Mouse (Mus musculus): ENCODE measurements around the gene Cachd1.

Gene Cachd1

DNA sequence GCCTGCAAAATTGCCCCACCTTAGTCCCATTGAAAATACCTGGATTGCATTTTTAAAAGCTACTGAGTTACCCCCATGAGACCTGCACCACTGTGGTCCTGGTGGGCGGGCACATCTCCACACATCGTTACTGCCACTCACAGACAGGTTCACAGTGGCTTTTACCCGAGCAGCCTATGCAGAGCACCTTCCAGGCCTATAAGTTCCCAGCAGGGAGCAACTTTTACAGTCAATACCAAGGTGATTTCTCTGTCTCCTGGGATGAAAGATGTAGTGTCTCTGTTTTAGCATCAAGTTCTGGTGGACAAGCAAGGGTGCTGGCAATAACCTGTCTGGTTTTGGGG, 24.9 kb downstream of the Cachd1 start:
- Histone ChIP-seq H3K36me3 (ENCODE audit: insufficient read depth, low read length) (no peaks in the 10 kb centered on the region), H3K27me3 (ENCODE audit: insufficient read depth, low read length) (no peaks in the 10 kb centered on the region), H3K4me3 (replicated peaks; ENCODE audit: low read length) (no peak overlapping the region), H3K4me1 (replicated peaks; ENCODE audit: low read depth, low read length) (peaks cover 60% of the 10 kb centered on the region), H3K9me3 (ENCODE audit: low read length) (no peaks in the 10 kb centered on the region)
- TF ChIP-seq POU5F1 (IDR thresholded peaks at IDR 0.05; ENCODE audit: borderline replicate concordance, low read length) (no peak), NANOG (IDR thresholded peaks at IDR 0.05; ENCODE audit: borderline replicate concordance, low read length) (no peak), CTCF (conservative IDR thresholded peaks at IDR 0.05; ENCODE audit: low read length) (no peak)

DNA sequence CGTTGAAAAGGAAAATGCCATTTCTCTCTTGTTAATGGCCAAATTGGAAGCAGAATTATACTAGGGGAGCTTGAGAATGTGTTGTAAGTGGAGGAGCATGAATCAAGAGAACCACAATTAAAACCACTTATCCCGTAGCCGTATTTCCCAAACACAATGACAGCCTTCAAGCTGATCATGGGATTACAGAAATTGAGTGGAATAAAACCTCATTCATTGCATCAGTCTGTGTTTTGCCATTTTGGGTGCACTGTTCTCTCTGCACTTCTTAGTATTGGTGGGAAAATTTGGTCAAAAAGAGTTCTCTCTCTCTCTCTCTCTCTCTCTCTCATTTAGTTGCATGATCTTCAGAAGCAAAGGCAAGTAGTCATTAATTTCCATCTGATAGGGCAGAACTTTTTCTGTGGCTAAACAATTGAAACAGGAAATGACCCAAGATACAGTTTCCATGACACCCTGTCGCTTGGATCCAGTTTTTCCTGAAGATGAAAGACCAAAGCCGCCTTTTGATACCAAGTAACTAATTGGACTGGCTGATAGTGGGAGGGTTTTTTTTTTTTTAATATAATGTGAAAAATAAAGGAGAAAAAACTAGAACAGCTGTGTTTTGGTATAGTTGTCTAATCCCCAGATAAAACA, 34.7 kb downstream of the Cachd1 start:
- no peak overlapping the region; the same call in 1 of the 2 replicates for H3K4me3 ChIP-seq (replicated peaks; ENCODE audit: low read length)
- H3K27me3 ChIP-seq (ENCODE audit: insufficient read depth, low read length) = no peaks in the 10 kb centered on the region
- no peaks in the 10 kb centered on the region for H3K9me3 ChIP-seq (ENCODE audit: low read length)
- no peaks in the 10 kb centered on the region for H3K36me3 ChIP-seq (ENCODE audit: insufficient read depth, low read length)
- TF ChIP-seq CTCF (conservative IDR thresholded peaks at IDR 0.05; ENCODE audit: low read length) (no peak), POU5F1 (IDR thresholded peaks at IDR 0.05; ENCODE audit: borderline replicate concordance, low read length) (no peak)
- H3K4me1 ChIP-seq (replicated peaks; ENCODE audit: low read depth, low read length) = peaks cover 40% of the 10 kb centered on the region

DNA sequence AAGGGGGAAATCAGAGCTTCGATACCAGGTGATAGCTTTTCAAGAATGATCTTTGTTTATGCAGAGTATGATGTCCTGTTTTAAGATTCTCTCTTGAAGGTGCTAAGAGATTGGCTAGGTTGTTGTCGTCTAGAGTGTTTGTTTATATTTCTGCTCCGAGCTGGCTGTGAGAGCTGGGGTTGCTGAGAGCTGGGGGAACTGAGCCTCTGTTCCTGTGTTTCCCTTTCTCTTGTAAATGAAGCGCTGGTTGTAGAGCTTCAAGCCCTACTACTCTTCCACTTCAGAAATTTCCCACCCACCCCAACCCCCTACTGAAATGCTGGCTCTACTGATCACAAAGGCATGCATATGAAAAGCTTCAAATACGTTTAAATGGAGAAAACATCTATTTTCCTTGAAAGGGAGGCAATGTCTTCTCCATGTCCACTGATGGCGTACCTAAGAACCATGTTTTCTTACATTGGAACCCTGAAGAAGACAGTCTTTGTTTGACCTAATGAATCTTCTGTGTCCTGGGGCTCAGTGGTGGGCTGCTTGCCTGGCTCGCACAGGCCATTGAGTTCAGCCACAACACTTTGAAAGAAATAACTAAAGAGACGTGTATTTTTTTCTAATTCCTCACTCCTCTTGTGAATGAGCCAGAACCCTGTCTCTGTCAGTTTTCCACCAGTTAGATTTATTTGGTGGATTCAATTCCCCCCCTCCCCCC, 35.5 kb downstream of the Cachd1 start:
- Histone ChIP-seq H3K9me3 (ENCODE audit: low read length) (no peaks in the 10 kb centered on the region), H3K36me3 (ENCODE audit: insufficient read depth, low read length) (no peaks in the 10 kb centered on the region), H3K4me3 (replicated peaks; ENCODE audit: low read length) (peak overlapping the region; percentile 37; the same call in 1 of the 2 replicates), H3K27me3 (ENCODE audit: insufficient read depth, low read length) (no peaks in the 10 kb centered on the region), H3K4me1 (replicated peaks; ENCODE audit: low read depth, low read length) (peaks cover 40% of the 10 kb centered on the region)
- no peak for TF ChIP-seq NANOG (IDR thresholded peaks at IDR 0.05; ENCODE audit: borderline replicate concordance, low read length)
- no peak for TF ChIP-seq POU5F1 (IDR thresholded peaks at IDR 0.05; ENCODE audit: borderline replicate concordance, low read length)
- no peak for TF ChIP-seq CTCF (conservative IDR thresholded peaks at IDR 0.05; ENCODE audit: low read length)

DNA sequence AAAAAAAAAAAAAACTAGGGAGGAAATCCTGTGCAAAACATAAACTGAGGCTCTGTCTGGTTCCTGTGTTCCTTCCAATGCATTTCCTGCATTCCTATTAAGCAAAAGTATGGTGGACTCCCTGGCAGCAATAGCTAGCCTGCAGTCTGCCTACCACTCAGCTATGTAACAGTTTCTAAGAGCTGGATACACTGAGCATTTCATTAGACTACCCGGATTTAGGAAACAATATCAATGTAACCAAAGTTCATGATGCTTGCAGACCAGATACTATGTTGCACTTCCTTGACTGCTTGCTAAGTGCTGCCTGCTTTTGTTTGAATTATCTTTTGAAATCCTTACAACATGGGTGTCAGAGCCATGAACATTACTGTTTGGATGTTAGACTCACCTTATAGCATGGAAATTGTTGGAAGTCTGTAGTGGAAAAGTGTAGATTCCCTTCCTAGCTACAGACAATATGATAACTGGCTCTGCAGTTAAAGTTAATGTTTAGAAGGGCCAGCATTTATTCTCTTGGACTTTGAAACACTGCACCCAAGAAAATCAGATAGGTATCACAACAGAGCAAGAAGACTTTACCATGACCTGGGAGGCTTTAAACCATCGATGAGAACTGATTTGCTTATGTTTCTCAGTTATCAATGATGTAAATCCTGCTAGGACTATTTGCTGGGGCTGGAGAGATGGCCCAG, 37.4 kb downstream of the Cachd1 start:
- TF ChIP-seq NANOG (IDR thresholded peaks at IDR 0.05; ENCODE audit: borderline replicate concordance, low read length) (no peak), POU5F1 (IDR thresholded peaks at IDR 0.05; ENCODE audit: borderline replicate concordance, low read length) (no peak), CTCF (conservative IDR thresholded peaks at IDR 0.05; ENCODE audit: low read length) (no peak)
- no peaks in the 10 kb centered on the region for H3K9me3 ChIP-seq (ENCODE audit: low read length)

DNA sequence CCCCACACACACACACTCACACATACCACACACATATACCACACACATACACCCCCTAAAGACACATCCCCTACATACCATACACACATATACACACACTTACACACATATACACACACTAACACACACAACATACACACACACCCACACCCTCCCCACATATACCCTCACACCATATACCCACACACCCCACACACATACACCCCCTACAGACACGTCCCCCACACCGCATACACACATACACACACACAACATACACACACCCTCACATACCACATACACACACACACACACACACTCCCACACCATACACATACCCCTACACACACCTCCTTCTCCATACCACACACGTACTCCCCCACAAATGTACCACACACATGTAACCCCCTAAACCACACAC, 42.8 kb downstream of the Cachd1 start:
- no peak overlapping the region for H3K4me3 ChIP-seq (replicated peaks; ENCODE audit: low read length)
- no peaks in the 10 kb centered on the region for H3K27me3 ChIP-seq (ENCODE audit: insufficient read depth, low read length)
- H3K9me3 ChIP-seq (ENCODE audit: low read length) = peaks cover 5% of the 10 kb centered on the region; the same call in 1 of the 2 replicates
- TF ChIP-seq CTCF (conservative IDR thresholded peaks at IDR 0.05; ENCODE audit: low read length) (no peak), POU5F1 (IDR thresholded peaks at IDR 0.05; ENCODE audit: borderline replicate concordance, low read length) (no peak), NANOG (IDR thresholded peaks at IDR 0.05; ENCODE audit: borderline replicate concordance, low read length) (no peak)
- H3K4me1 ChIP-seq (replicated peaks; ENCODE audit: low read depth, low read length) = no peaks in the 10 kb centered on the region
- no peaks in the 10 kb centered on the region for H3K36me3 ChIP-seq (ENCODE audit: insufficient read depth, low read length)

More for the DNA sequence above, 37.4 kb downstream of the Cachd1 start:
- Histone ChIP-seq H3K27me3 (ENCODE audit: insufficient read depth, low read length) (no peaks in the 10 kb centered on the region), H3K36me3 (ENCODE audit: insufficient read depth, low read length) (no peaks in the 10 kb centered on the region), H3K4me1 (replicated peaks; ENCODE audit: low read depth, low read length) (peaks cover 40% of the 10 kb centered on the region), H3K4me3 (replicated peaks; ENCODE audit: low read length) (no peak overlapping the region)

DNA sequence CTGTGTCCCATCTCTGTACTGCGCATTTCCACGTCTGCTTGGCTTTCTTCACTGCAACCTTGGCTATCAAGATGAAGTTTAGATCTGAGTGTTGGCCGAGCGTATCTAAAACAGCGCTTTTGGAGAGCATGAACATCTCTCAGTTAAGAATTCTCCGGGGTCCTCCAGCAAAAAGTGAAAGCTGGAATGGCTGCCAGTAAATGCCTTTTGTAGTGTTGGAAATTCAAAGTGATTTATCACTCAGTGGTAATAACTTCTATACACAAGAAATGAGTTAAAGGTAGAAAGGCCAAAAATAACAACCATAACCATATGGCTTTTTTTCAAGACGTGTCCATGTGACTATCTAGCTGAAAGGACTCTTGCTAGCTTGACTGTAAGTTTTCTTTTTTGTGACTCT, 46.1 kb downstream of the Cachd1 start:
- Histone ChIP-seq H3K4me3 (replicated peaks; ENCODE audit: low read length) (no peak overlapping the region), H3K9me3 (ENCODE audit: low read length) (peaks cover 5% of the 10 kb centered on the region; the same call in 1 of the 2 replicates), H3K4me1 (replicated peaks; ENCODE audit: low read depth, low read length) (peaks cover 7% of the 10 kb centered on the region), H3K27me3 (ENCODE audit: insufficient read depth, low read length) (no peaks in the 10 kb centered on the region), H3K36me3 (ENCODE audit: insufficient read depth, low read length) (no peaks in the 10 kb centered on the region)
- no peak for TF ChIP-seq CTCF (conservative IDR thresholded peaks at IDR 0.05; ENCODE audit: low read length)
- no peak for TF ChIP-seq NANOG (IDR thresholded peaks at IDR 0.05; ENCODE audit: borderline replicate concordance, low read length)
- no peak for TF ChIP-seq POU5F1 (IDR thresholded peaks at IDR 0.05; ENCODE audit: borderline replicate concordance, low read length)

DNA sequence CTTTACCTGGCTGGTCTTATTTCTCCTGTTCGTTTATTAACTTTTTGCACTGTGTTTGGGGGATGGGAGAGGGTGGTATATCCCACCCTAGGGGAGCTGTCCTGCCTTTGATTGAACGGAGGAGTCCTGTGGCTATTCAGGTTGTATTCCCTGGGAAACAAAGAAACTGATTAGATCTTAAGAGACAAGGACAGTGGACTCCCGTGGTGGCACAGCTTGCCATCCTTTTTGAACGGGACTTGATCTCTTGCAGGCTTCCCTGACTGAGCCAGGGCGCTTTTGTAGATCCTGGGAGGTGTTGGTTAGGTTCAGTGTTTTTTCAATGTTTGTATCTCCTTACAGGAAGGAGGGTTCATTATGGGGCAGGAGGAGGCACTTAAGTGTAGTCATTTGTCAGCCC, 50.9 kb downstream of the Cachd1 start:
- H3K36me3 ChIP-seq (ENCODE audit: insufficient read depth, low read length) = no peaks in the 10 kb centered on the region
- no peaks in the 10 kb centered on the region for H3K27me3 ChIP-seq (ENCODE audit: insufficient read depth, low read length)
- H3K4me1 ChIP-seq (replicated peaks; ENCODE audit: low read depth, low read length) = peaks cover 18% of the 10 kb centered on the region
- peak; percentile 55; the same call in 1 of the 2 replicates for TF ChIP-seq NANOG (IDR thresholded peaks at IDR 0.05; ENCODE audit: borderline replicate concordance, low read length)
- no peak for TF ChIP-seq CTCF (conservative IDR thresholded peaks at IDR 0.05; ENCODE audit: low read length)
- TF ChIP-seq POU5F1 (IDR thresholded peaks at IDR 0.05; ENCODE audit: borderline replicate concordance, low read length) = no peak
- no peaks in the 10 kb centered on the region for H3K9me3 ChIP-seq (ENCODE audit: low read length)
- no peak overlapping the region for H3K4me3 ChIP-seq (replicated peaks; ENCODE audit: low read length)

DNA sequence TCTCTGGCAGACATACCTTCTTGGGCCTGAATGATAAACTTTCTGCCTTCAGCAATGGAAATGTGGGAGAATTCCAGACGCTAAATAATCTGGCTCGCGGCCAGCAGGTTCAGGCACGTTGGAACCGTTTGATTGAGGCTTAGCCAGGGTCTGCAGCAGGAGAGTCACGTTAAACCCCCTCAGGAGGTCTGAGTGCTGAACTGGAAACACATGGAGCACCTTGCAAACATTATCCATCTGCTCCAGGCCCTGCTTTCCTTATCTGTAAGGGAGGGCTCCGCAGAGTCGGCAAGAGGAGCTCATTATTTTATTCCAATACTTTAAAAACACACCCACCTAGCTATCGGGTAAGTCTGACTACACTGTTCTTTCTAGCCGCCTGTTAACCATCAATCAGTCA, 52.3 kb downstream of the Cachd1 start:
- H3K9me3 ChIP-seq (ENCODE audit: low read length) = no peaks in the 10 kb centered on the region
- no peaks in the 10 kb centered on the region for H3K27me3 ChIP-seq (ENCODE audit: insufficient read depth, low read length)
- H3K4me3 ChIP-seq (replicated peaks; ENCODE audit: low read length) = no peak overlapping the region
- no peaks in the 10 kb centered on the region for H3K36me3 ChIP-seq (ENCODE audit: insufficient read depth, low read length)
- H3K4me1 ChIP-seq (replicated peaks; ENCODE audit: low read depth, low read length) = peaks cover 18% of the 10 kb centered on the region
- TF ChIP-seq NANOG (IDR thresholded peaks at IDR 0.05; ENCODE audit: borderline replicate concordance, low read length) (no peak), POU5F1 (IDR thresholded peaks at IDR 0.05; ENCODE audit: borderline replicate concordance, low read length) (no peak), CTCF (conservative IDR thresholded peaks at IDR 0.05; ENCODE audit: low read length) (no peak)
